Mouse (Mus musculus) lung, postnatal 4 days (tissue): ENCODE data around the gene Fntb.
A peak's percentile ranks its signal among the peaks of the same experiment; 100 is the strongest.

Source experiments
- DNase-seq, 2 experiments: peaks; one replicate each; pipeline ENCODE4 v3.0.0; 2021

Gene Fntb

GRCm38 (mm10) chr12:76795350-76795749 is 30.0 kb downstream of the Fntb start, which contains the start of gene Gpx2:
Gene Gpx2, minus strand, starts transcription at chr12:76795554.
- DNase-seq = no peak

GRCm38 (mm10) chr12:76796938-76797539 is 31.6 kb downstream of the Fntb start:
- DNase-seq = no peak

GRCm38 (mm10) chr12:76798008-76798720 is 32.8 kb downstream of the Fntb start:
- no peak for DNase-seq

GRCm38 (mm10) chr12:76803028-76803427 is 37.6 kb downstream of the Fntb start:
- DNase-seq = no peak

GRCm38 (mm10) chr12:76803700-76804252 is 38.4 kb downstream of the Fntb start:
- peak; percentile 47 to 70 for DNase-seq

DNA sequence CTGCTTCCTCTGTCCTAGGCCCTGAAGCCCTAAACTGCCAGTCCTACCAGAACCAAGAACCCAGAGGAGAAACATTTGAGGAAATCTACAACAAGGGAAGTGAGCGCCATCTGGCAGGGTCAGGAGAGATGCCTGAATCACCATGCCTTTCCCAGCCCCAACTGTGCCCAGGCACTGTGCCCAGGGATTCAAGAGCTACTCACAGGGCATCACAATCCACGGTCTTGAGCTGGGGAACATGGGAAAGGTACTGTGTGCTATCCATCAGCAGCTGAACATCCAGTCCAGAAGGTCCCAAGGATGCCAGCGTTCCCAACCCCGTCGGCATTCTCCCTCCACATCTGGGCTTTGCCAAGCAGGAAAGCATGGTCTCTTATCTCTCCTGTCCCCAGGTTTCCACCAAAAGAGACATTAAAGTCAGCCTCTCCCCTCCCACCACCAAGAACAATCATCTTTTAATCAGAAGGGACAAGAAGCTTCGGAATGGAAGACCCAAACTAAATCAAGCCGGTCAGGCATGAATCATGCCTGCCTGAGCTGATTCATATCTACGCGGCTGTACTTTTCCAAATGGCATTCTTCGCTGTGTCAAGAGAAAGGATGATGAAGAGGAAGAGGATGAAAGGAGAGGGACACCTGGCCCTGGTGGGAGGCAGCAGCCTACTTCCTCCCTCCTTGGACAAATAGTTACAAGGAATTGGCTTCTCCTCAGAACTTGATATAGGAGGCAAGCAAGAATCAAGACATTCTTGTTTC is 39.8 kb downstream of the Fntb start:
- no peak for DNase-seq

GRCm38 (mm10) chr12:76807796-76808195 is 42.4 kb downstream of the Fntb start:
- DNase-seq = no peak

DNA sequence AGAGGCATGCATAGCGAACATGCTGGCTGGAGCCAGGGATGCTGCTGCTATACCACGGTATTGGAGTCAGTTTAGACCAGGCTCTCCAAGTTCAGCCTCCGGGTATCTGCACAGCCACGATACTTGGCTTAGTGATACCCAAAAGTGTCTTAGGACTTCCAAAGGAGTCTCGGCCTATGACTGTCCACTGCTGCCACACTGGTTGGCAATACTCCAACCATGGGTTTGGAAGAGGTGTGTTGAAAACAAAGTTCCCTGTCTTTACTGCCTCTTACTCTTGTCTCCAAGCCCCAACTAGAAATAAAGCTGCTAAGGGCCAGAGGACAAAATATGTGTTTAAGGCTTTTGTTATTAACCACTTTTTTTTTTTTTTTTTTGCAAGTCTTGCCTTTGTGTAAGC is 45.1 kb downstream of the Fntb start:
- DNase-seq = no peak

DNA sequence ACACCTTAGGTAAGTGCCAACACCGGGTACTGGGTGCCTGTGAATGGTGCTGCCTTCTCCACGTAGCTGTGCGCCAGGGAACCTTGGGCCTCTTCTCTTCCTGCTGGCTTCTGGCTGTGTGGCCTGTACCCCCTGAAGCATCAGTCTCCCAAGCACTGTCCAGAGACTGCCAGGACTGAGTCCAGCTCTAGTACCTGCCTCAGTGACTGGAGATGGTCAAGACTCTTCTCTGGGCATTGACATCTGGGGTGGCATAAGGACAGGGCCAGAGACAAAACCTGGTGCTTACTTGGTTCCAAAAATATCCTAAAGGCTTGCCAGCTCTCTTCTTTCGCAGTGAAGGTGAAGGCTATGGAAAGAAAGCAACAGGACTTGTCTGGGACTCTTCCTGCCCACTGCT is 45.6 kb downstream of the Fntb start:
- no peak for DNase-seq

GRCm38 (mm10) chr12:76813543-76813942 is 48.2 kb downstream of the Fntb start:
- DNase-seq = no peak

GRCm38 (mm10) chr12:76814120-76814519 is 48.7 kb downstream of the Fntb start:
- DNase-seq = no peak

- DNase-seq = no peak
Measured at GRCm38 (mm10) chr12:76816720-76817119, 51.3 kb downstream of the Fntb start.

DNA sequence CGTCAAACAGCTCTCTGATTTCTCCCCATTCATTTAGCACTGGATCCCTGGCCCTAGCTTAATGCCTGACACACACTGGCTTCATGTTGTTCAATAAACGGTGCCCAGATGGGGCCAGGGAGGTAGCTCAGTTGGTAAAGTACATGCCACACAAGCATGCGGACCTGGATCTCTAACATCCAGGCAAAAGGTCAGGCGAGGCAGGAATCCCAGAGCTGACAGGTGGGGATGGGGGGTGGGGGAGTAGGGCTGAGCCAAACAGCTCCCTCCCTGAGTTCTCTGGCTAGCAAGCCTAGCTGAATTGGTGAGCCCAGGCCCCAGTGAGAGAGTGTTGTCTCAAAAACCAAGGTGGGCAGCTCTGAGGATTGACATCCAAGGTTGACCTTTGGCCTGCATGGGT is 51.8 kb downstream of the Fntb start:
- DNase-seq = no peak

DNA sequence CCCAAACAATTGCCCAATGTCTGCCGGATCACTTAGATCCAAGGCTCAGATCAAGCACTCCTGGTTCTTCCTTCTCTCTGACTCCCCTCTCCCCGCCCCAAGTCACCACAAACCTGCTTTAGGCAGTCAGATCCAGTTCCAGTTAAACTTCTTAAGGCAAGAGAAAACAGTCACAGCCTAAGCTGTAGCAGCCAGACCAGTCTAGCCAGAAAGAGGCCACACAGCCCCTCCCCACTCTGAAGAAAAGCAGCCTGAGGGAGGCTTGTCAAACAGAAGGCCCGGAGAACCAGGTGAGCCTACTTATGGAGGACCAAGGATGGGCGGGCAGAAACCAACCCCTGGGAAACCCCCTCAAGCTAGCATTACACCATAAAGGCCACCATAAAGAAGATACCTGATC is 52.7 kb downstream of the Fntb start:
- peak; percentile 56 to 67 for DNase-seq

- DNase-seq = no peak
Measured at GRCm38 (mm10) chr12:76818908-76819307, 53.5 kb downstream of the Fntb start.

DNA sequence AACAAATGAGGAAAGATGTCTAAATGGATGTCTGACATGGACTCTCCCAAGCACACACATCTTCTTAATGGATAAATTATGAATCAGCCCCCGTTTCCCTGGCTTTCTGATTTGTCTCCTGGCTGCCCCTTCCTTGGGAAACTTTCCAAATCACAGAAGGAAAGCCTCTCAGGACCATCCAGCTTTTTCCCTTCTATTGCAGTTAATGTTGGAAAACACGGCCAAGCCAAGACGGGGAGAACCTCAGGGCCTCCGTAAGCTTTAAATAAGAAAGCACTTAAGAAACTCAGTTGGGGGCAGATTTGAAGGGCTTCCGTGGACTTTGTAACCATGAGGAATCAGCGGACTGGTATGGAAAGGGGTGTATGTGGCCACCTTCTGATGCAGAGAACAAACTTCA is 54.4 kb downstream of the Fntb start:
- no peak for DNase-seq

DNA sequence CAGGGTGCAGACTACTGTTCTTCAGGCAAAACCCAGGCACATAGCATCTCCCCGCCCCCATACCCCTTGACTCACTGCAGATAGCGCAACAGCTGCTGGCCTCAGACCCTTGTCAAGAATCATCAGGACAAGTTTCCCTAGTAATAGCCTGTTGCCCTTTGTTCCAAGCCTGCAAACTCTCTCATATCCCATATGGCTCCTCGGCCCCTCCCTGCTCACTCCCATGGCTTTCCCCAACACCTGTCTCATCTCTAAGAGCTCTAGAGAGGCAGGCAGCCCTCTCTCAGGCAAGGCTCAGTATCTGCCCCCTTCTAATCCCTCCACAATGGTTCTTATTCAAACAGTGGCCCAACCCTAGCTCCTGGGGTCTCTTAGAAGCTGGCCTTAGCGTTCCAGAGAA is 55.2 kb downstream of the Fntb start:
- no peak for DNase-seq

GRCm38 (mm10) chr12:76822002-76822650 is 56.7 kb downstream of the Fntb start:
- peak; percentile 40 to 58 for DNase-seq

DNA sequence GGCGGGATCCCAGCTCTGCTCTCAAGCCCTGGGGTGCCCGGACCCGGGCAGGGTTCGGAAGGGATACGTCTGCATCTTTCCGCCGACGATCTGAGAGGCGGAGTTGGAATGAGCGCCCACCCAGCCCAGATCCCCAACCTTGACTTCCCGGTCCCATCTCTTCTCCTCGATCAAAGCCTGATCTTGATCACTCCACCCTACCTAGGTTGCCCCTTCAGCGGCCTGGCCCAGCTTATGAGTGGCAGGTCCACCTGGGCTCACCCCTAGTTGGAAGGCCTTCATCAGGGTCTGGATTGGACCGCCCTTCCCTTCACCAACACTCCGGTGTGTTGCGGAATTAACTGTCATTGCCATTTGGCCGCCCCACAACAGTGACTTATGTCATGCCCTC is 57.3 kb downstream of the Fntb start, which contains the start of gene Rab15:
Gene Rab15, minus strand, starts transcription at position 258 of the 391 bp plus-strand sequence.
- peak in 1 of 2 experiments; percentile 34 for DNase-seq

DNA sequence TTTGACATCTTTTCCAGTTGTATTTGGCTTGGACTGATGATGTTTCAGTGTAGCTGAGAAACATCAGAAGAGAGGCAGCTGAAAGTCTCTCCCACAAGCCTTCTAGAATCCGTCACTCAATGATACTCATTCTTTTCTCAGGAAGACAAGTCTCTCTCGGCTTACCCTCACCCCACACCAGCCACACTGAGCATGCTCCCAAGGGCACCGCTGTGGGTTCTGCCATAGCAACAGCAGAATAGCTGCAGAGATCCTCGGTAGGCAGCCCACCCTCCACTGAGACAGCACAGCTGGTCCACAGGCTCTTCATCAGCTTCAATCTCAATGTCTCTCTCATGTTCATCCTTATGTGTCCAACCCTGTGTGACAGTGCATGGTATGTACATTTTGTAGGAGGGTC is 59.9 kb downstream of the Fntb start:
- DNase-seq = no peak

DNA sequence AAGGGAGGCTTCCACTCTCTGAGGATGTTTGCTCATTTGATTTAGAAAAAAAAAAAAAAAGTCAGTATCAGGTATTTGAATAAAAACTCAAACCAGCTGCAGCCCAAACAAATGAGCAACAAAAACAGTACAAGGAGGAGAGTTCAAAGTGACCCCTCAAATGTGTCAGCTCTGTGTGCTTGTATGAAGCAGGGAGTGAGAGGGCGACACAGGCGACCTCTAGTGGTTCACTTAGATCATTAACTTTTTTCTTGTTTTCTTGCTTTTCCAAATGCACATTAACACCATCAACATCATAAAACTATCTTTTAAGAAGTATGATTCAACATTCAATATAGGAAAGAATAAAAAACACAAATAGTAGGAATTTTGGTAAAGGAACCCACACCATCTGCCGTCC is 67.3 kb downstream of the Fntb start:
- DNase-seq = peak in 1 of 2 experiments; percentile 38

- peak; percentile 96 to 98 for DNase-seq
Measured at GRCm38 (mm10) chr12:76837101-76837843, 71.9 kb downstream of the Fntb start.
